Mouse (Mus musculus) heart, postnatal 0 days (tissue): Measurements from ENCODE around the gene Sema3d. TPM values are rescaled to one million over a fixed set of nuclear protein-coding genes. Genes with fewer than 3 reads are reported as not detected.
A peak's percentile ranks its signal among the peaks of the same experiment; 100 is the strongest.

Source experiments
- ATAC-seq: fragments of 200-750 bp; cut with Nextera tagmentation; 2 replicates; pipeline ENCODE4 v1.8.0; 2017; ENCODE audit warnings: low read depth, moderate number of reproducible peaks, moderate library complexity; ENCODE audit not compliant: insufficient read depth
- DNase-seq: peaks from one replicate; pipeline ENCODE4 v3.0.0-alpha.2; 2016; ENCODE audit warnings: low spot score
- H3K27ac ChIP-seq: fragments of 300-500 bp; sonication (generic); 2 replicates; pipeline ENCODE4 v1.5.1; 2014; ENCODE audit warnings: low read depth, mild to moderate bottlenecking
- H3K27me3 ChIP-seq: fragments of 300-500 bp; sonication (generic); 2 replicates; pipeline ENCODE4 v1.6.1; 2014; ENCODE audit warnings: low read length, mixed read lengths; ENCODE audit not compliant: control insufficient read depth, insufficient read depth
- H3K36me3 ChIP-seq: fragments of 300-500 bp; sonication (generic); replicated peaks from 2 replicates; pipeline ENCODE4 v1.6.1; 2014; ENCODE audit warnings: low read length, mixed read lengths; ENCODE audit not compliant: control insufficient read depth, insufficient read depth
- H3K4me1 ChIP-seq: fragments of 300-500 bp; sonication (generic); 2 replicates; pipeline ENCODE4 v1.6.1; 2014; ENCODE audit warnings: antibody characterized with exemption; ENCODE audit not compliant: control insufficient read depth, insufficient read depth
- H3K4me2 ChIP-seq: fragments of 300-500 bp; sonication (generic); 2 replicates; pipeline ENCODE4 v1.6.1; 2014; ENCODE audit warnings: low read depth, mild to moderate bottlenecking, low read length, moderate library complexity
- H3K4me3 ChIP-seq: fragments of 300-500 bp; sonication (generic); 2 replicates; pipeline ENCODE4 v1.5.1; 2014; ENCODE audit warnings: low read depth, low read length
- H3K9ac ChIP-seq: fragments of 300-500 bp; sonication (generic); replicated peaks from 2 replicates; pipeline ENCODE4 v1.6.1; 2014; ENCODE audit warnings: low read depth, low read length, mixed read lengths
- H3K9me3 ChIP-seq: fragments of 300-500 bp; sonication (generic); replicated peaks from 2 replicates; pipeline ENCODE4 v1.6.1; 2016; ENCODE audit warnings: low read length; ENCODE audit not compliant: control insufficient read depth
- CTCF ChIP-seq: IDR thresholded peaks from 2 replicates; pipeline ENCODE4 v1.5.1; 2016; ENCODE audit warnings: antibody characterized with exemption, control low read depth, low read depth
- EP300 ChIP-seq: IDR thresholded peaks from 2 replicates; pipeline ENCODE4 v1.6.1; 2016; ENCODE audit warnings: antibody characterized with exemption, low read depth
- WGBS: fragments of 180-500 bp; shearing (Covaris S2); extraction: QIAGEN DNeasy Blood & Tissue Kit; methylation state at CpG from one replicate; pipeline ENCODE4 v1.1.7; 2014; 5-methylcytosine and 5-hydroxymethylcytosine counted together
- polyA plus RNA-seq: library from polyadenylated mRNA; unstranded; fragments of >200 nt; fragmentation: Nextera tagmentation; extraction: Ambion mirVana; gene quantifications from 2 replicates; pipeline ENCODE4 v1.2.1, GENCODE M21; 2015
- total RNA-seq: library from RNA; depleted of rRNA; stranded (reverse); fragments of >200 nt; gene quantifications from 2 replicates; pipeline ENCODE4 v1.2.3, GENCODE M21; 2014; ENCODE audit warnings: low replicate concordance; rRNA removed

Gene Sema3d
- total RNA-seq, result 4.7 and 8.5 TPM in 2 replicates
- polyA plus RNA-seq, result 3.8 and 4.8 TPM in 2 replicates

DNA sequence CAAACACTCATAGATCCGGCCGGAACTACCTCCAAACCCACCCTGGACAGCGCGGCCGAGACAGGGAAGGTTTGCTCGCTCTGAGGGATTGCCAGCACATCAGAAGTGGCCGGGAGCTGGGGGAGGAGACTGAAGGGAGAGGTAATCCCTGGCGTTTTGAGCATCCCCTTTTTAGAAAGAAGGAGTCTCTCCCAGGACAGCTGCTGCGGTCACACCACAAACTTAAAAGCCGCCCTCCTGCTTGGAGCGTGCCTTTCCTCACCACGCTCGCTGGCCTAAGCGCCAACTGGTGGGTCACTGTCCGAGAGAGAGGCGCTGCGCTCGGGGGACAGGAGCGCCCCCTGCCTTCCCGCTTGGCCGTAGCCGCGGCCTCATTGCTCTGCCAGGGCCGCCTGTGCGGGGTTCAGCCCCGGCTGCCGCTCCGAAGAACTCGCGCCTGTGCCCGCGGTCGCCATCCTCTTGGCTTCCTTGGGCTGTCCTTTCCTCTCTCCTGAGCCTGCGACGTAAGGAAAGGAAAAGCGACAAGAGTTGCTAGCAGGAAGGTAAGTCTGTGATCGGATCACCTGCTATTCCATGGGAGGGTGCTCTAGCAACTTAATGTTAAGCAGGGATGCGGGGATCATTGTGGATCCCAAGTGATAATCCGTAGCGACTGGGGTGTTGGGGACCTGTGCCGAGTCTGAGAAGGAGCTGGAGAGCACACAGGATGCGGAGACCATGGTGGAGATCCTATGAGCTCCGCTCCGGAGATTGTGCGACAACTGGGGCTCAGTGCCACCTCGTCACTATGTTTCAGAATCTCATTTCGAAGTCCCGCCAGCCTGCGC is at the start of gene Sema3d:
Sema3d (plus strand) TSS at position 253 of the 827 bp plus-strand sequence.
- ATAC-seq, result peak; percentile 91
- Histone ChIP-seq H3K27ac (peak within 1 kb of the TSS; percentile 20), H3K9me3 (no peaks in the 10 kb centered on the region), H3K4me2 (peak within 1 kb of the TSS; percentile 96), H3K27me3 (no peaks in the 10 kb centered on the region), H3K4me3 (peak within 1 kb of the TSS; percentile 75), H3K36me3 (no peaks in the 10 kb centered on the region), H3K9ac (peak within 1 kb of the TSS; percentile 62), H3K4me1 (0 out of 2 replicates have a peak, but pooled peaks cover 3% of the 10 kb centered on the region)
- peak; percentile 63 for DNase-seq
- no peak for TF ChIP-seq EP300
- TF ChIP-seq CTCF, result peak; percentile 83
- under 1% methylated on average over 49 of the region's 49 CpGs for WGBS

DNA sequence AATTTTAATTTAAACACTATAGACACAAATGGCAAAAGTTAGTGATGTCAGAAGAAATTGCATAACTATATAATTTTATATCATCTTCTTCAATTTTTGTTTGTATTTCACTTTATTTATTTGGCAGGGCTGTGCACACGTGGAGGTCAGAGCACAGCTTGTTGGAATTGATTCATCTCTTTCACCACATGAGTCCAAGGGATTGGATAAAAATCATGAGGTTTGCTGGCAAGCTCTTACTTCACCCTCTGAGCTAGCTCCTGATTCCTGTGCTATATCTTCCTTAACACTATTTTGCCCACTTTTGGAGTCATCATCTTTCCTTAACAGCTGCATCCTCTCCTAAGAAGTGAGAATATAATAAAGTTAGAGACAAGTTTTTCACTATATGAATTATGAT is 5.9 kb upstream of the Sema3d start:
- H3K9me3 ChIP-seq, result no peaks in the 10 kb centered on the region
- ATAC-seq, result no peak
- no peak overlapping the region for H3K4me2 ChIP-seq
- no peak overlapping the region for H3K9ac ChIP-seq
- DNase-seq, result no peak
- WGBS, result 47% methylated on average over 1 of the region's 1 CpGs
- no peaks in the 10 kb centered on the region for H3K4me1 ChIP-seq
- H3K36me3 ChIP-seq, result no peaks in the 10 kb centered on the region
- H3K27ac ChIP-seq, result no peak overlapping the region
- no peaks in the 10 kb centered on the region for H3K27me3 ChIP-seq
- TF ChIP-seq EP300 (no peak), CTCF (no peak; the same call in 1 of the 2 replicates)
- no peak overlapping the region for H3K4me3 ChIP-seq

DNA sequence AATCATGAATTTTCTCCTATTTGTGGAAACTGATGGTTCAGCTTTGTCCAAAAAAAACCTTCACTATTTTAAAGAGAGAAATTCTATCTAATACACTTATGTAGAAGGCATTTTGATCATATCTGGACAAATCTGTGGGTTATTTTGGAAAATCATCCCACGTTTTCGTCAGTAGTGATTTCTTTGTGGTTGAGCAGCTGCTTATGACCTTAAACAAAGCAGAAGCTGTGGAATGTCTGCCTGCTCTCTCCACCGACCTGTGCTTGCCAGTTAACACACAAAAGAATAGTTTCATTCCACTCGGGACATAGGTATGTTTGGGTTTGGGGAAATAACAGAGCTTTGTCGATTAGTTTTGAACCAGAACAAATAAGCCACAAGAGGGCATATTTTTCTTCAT is 4.3 kb upstream of the Sema3d start:
- no peak overlapping the region for H3K4me2 ChIP-seq
- no peaks in the 10 kb centered on the region for H3K4me1 ChIP-seq
- no peak overlapping the region for H3K4me3 ChIP-seq
- H3K9me3 ChIP-seq, result no peaks in the 10 kb centered on the region
- DNase-seq (no peak), ATAC-seq (no peak)
- TF ChIP-seq EP300 (no peak), CTCF (no peak)
- no peaks in the 10 kb centered on the region for H3K36me3 ChIP-seq
- no peak overlapping the region for H3K9ac ChIP-seq
- whole genome bisulfite sequencing, result 42% methylated on average over 5 of the region's 5 CpGs
- H3K27ac ChIP-seq, result no peak overlapping the region
- H3K27me3 ChIP-seq, result no peaks in the 10 kb centered on the region

DNA sequence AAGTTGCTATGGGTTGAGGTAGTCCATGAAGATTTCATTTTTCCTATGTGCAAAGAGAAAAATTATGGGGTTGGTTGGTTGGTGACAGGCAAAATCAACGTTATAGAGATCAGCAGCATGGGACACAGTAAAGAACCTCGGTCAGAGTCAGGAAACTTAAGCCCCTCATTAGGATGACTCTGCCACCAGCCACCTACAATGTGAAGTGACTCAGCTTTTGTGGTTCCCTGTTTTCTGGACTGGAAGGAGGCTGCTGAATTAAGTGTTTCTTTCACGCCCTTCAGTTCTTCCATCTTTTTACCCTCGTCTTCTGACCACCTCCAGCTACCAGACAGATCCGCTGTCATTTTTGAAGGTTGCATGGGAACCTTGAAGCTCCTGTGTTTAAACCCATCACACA is 1.2 kb upstream of the Sema3d start:
- Histone ChIP-seq H3K4me3 (no peak overlapping the region), H3K27me3 (no peaks in the 10 kb centered on the region), H3K4me2 (no peak overlapping the region), H3K27ac (no peak overlapping the region), H3K9ac (no peak overlapping the region), H3K4me1 (0 out of 2 replicates have a peak, but pooled peaks cover 3% of the 10 kb centered on the region), H3K36me3 (no peaks in the 10 kb centered on the region), H3K9me3 (no peaks in the 10 kb centered on the region)
- no peak for TF ChIP-seq EP300
- TF ChIP-seq CTCF, result no peak
- DNase-seq (no peak), ATAC-seq (no peak)
- 85% methylated on average over 5 of the region's 5 CpGs for WGBS

DNA sequence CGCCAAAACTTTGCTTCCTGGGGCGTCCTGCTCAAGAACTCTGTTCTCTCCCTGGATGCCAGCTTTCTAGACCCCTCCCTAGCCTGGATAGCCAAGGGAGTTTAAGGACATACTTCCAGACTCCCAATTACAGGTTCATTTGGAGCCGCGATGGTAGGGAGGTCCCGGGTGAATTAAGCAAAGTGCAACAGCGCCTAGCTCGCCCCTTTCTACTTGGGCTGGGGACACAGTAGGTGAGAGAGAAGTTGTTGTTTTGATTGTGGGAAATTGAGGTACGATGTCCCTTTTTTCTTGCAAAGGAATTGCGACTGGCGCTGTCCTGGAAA is 738 bp downstream of the Sema3d start:
- H3K9ac ChIP-seq, result peak overlapping the region; percentile 62
- no peaks in the 10 kb centered on the region for H3K27me3 ChIP-seq
- TF ChIP-seq EP300, result no peak
- TF ChIP-seq CTCF, result no peak
- ATAC-seq (peak; percentile 34; the same call in 1 of the 2 replicates), DNase-seq (no peak)
- H3K4me3 ChIP-seq, result peak overlapping the region; percentile 75
- H3K4me1 ChIP-seq, result 0 out of 2 replicates have a peak, but pooled peaks cover 3% of the 10 kb centered on the region
- no peaks in the 10 kb centered on the region for H3K9me3 ChIP-seq
- H3K4me2 ChIP-seq, result peak overlapping the region; percentile 96
- 2% methylated on average over 10 of the region's 10 CpGs for WGBS
- no peaks in the 10 kb centered on the region for H3K36me3 ChIP-seq
- peak overlapping the region; percentile 20; the same call in 1 of the 2 replicates for H3K27ac ChIP-seq
